In genomic region chr19:30145106-30145505, GRCm38 (mm10) we compare ENCODE assay signal across 15 mouse cellular contexts. TPM values are rescaled to one million over a fixed set of nuclear protein-coding genes. Genes with fewer than 3 reads are reported as not detected.
"Had no signal": no experiment of that assay in that cellular context is flagged by ENCODE, and none has a peak within 500 bp of the region (broad histone marks: within the 10 kb centered on the region; RNA-seq: fewer than 3 reads in every experiment).

No protein-coding gene starts in this region.

- H3K4me3 ChIP-seq: intestine, embryonic 15.5 days; limb, embryonic 13.5 days; midbrain, embryonic 15.5 days; neural tube, embryonic 13.5 days had no signal

- H3K4me1 ChIP-seq: intestine, embryonic 15.5 days; limb, embryonic 13.5 days; midbrain, embryonic 15.5 days; neural tube, embryonic 13.5 days had no signal

- H3K27ac ChIP-seq: intestine, embryonic 15.5 days; limb, embryonic 13.5 days; midbrain, embryonic 15.5 days; neural tube, embryonic 13.5 days had no signal

- H3K9me3 ChIP-seq: intestine, embryonic 15.5 days; limb, embryonic 13.5 days; midbrain, embryonic 15.5 days; neural tube, embryonic 13.5 days had no signal

- H3K36me3 ChIP-seq: intestine, embryonic 15.5 days; limb, embryonic 13.5 days; midbrain, embryonic 15.5 days; neural tube, embryonic 13.5 days had no signal

- H3K4me2 ChIP-seq: intestine, embryonic 15.5 days; limb, embryonic 13.5 days; lung, embryonic 14.5 days; midbrain, embryonic 11.5 days; midbrain, embryonic 15.5 days; neural tube, embryonic 13.5 days had no signal

- H3K27me3 ChIP-seq: intestine, embryonic 15.5 days; limb, embryonic 13.5 days; midbrain, embryonic 15.5 days; neural tube, embryonic 13.5 days had no signal

- ATAC-seq: intestine, embryonic 15.5 days; midbrain, embryonic 15.5 days had no signal

- H3K9ac ChIP-seq: intestine, embryonic 15.5 days; limb, embryonic 13.5 days; lung, embryonic 14.5 days; midbrain, embryonic 15.5 days; neural tube, embryonic 13.5 days had no signal

- DNase-seq: kidney, adult 18-20 months; kidney, postnatal 10 days; left cerebral cortex, postnatal 4 days; lung, embryonic 14.5 days; lung, postnatal 10 days; lung, postnatal 4 days; right cerebral cortex, postnatal 14 days; thymus, postnatal 4 days had no signal

RNA-seq across cellular contexts. Expression of gene Gldc, which starts 30.1 kb away (rescaled TPM):
- total RNA-seq: megakaryocyte, adult 5-6 weeks; monocyte, adult 5-6 weeks had no signal
